Mouse (Mus musculus): ENCODE measurements around the gene Fxyd2.

- no peak for TF ChIP-seq POLR2A (IDR thresholded peaks at IDR 0.05; ENCODE audit: control insufficient read depth, extremely low read depth, insufficient read depth, low read length, poor library complexity)
- no peak for TF ChIP-seq CTCF (IDR thresholded peaks at IDR 0.05; ENCODE audit: borderline replicate concordance, control insufficient read depth, extremely low read depth, insufficient read depth, low read length, poor library complexity)
Measured at GRCm38 (mm10) chr9:45421209-45421608, 21.7 kb downstream of the Fxyd2 start.
